Mouse (Mus musculus) midbrain, postnatal 0 days (tissue): Measurements from ENCODE around the gene Il34. TPM values are rescaled to one million over a fixed set of nuclear protein-coding genes. Genes with fewer than 3 reads are reported as not detected.

Source experiments
- ATAC-seq: fragments of 200-750 bp; cut with Nextera tagmentation; 2 replicates; pipeline ENCODE4 v1.8.0; 2017; ENCODE audit warnings: moderate number of reproducible peaks, mild to moderate bottlenecking, moderate TSS enrichment, moderate library complexity; ENCODE audit not compliant: low FRiP score
- DNase-seq: peaks from one replicate; pipeline ENCODE4 v3.0.0-alpha.2; 2015; ENCODE audit warnings: low spot score
- H3K27ac ChIP-seq: fragments of 300-500 bp; sonication (generic); 2 replicates; pipeline ENCODE4 v1.5.1; 2014; ENCODE audit warnings: low read depth, mild to moderate bottlenecking, low read length, mixed read lengths
- H3K27me3 ChIP-seq: fragments of 300-500 bp; sonication (generic); 2 replicates; pipeline ENCODE4 v1.6.1; 2014; ENCODE audit warnings: low read length, control low read depth, mixed read lengths; ENCODE audit not compliant: insufficient read depth
- H3K36me3 ChIP-seq: fragments of 300-500 bp; sonication (generic); 2 replicates; pipeline ENCODE4 v1.6.1; 2014; ENCODE audit warnings: low read length, control low read depth, mixed read lengths; ENCODE audit not compliant: insufficient read depth
- H3K4me1 ChIP-seq: fragments of 300-500 bp; sonication (generic); 2 replicates; pipeline ENCODE4 v1.6.1; 2014; ENCODE audit warnings: mild to moderate bottlenecking, control low read depth, antibody characterized with exemption, low read length, mixed read lengths; ENCODE audit not compliant: insufficient read depth
- H3K4me2 ChIP-seq: fragments of 300-500 bp; sonication (generic); 2 replicates; pipeline ENCODE4 v1.6.1; 2014; ENCODE audit warnings: low read depth, mild to moderate bottlenecking, low read length, mixed read lengths; ENCODE audit not compliant: poor library complexity, severe bottlenecking
- H3K4me3 ChIP-seq: fragments of 300-500 bp; sonication (generic); 2 replicates; pipeline ENCODE4 v1.5.1; 2014; ENCODE audit warnings: low read depth, mild to moderate bottlenecking, low read length, moderate library complexity
- H3K9ac ChIP-seq: fragments of 300-500 bp; sonication (generic); replicated peaks from 2 replicates; pipeline ENCODE4 v1.6.1; 2014; ENCODE audit warnings: mild to moderate bottlenecking, low read length, moderate library complexity, mixed read lengths; ENCODE audit not compliant: poor library complexity, severe bottlenecking
- H3K9me3 ChIP-seq: fragments of 300-500 bp; sonication (generic); 2 replicates; pipeline ENCODE4 v1.6.1; 2016; ENCODE audit warnings: low read length, control low read depth
- CTCF ChIP-seq: IDR thresholded peaks from 2 replicates; pipeline ENCODE4 v1.5.1; 2016; ENCODE audit warnings: antibody characterized with exemption, mild to moderate bottlenecking
- WGBS: fragments of 180-500 bp; shearing (Covaris S2); extraction: QIAGEN DNeasy Blood & Tissue Kit; methylation state at CpG from one replicate; pipeline ENCODE4 v1.1.7; 2014; 5-methylcytosine and 5-hydroxymethylcytosine counted together
- polyA plus RNA-seq: library from polyadenylated mRNA; unstranded; fragments of >200 nt; fragmentation: Nextera tagmentation; extraction: Ambion mirVana; gene quantifications from 2 replicates; pipeline ENCODE4 v1.2.1, GENCODE M21; 2015
- total RNA-seq: library from RNA; depleted of rRNA; stranded (reverse); fragments of >200 nt; gene quantifications from 2 replicates; pipeline ENCODE4 v1.2.3, GENCODE M21; 2014

Il34 gene
- total and polyA plus RNA-seq, 2 experiments from 2014 or later = 5.8 to 9.1 TPM

DNA sequence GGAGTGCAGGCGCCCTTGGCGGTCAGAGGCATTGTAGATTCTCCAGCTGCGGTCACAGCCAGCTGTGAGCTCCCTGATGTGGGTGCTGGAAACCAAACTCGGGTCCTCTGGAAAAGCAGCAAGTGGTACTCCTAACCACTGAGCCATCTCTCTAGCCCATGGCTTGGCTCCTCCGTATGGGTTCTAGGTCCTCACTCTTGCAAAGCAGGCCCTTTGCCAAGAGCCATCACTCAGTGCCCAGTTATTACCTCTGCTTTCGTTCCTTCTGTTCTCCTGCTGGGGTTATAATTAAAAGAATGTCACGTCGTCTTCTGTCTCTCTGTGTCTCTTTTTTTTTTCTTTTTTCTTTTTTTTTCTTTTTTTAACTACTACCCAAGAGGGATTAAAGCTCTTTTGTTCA is 72.7 kb downstream of the Il34 start:
- no peaks in the 10 kb centered on the region for H3K4me1 ChIP-seq
- no peaks in the 10 kb centered on the region for H3K9me3 ChIP-seq
- 88% methylated on average over 8 of the region's 8 CpGs for WGBS
- no peaks in the 10 kb centered on the region for H3K27me3 ChIP-seq
- H3K4me2 ChIP-seq = no peak overlapping the region
- DNase-seq (no peak), ATAC-seq (no peak)
- peaks cover 71% of the 10 kb centered on the region for H3K36me3 ChIP-seq
- no peak overlapping the region for H3K27ac ChIP-seq
- no peak overlapping the region for H3K4me3 ChIP-seq
- TF ChIP-seq CTCF = no peak
- H3K9ac ChIP-seq = no peak overlapping the region

- no peak for TF ChIP-seq CTCF
- Histone ChIP-seq H3K27me3 (no peaks in the 10 kb centered on the region), H3K4me2 (no peak overlapping the region), H3K9ac (no peak overlapping the region), H3K9me3 (no peaks in the 10 kb centered on the region), H3K27ac (no peak overlapping the region), H3K36me3 (peaks cover 67% of the 10 kb centered on the region), H3K4me3 (no peak overlapping the region), H3K4me1 (no peaks in the 10 kb centered on the region)
- ATAC-seq (no peak), DNase-seq (no peak)
- 95% methylated on average over 8 of the region's 8 CpGs for WGBS
These were observed 74.3 kb downstream of the Il34 start for GRCm38 (mm10) chr8:110731346-110731859.

DNA sequence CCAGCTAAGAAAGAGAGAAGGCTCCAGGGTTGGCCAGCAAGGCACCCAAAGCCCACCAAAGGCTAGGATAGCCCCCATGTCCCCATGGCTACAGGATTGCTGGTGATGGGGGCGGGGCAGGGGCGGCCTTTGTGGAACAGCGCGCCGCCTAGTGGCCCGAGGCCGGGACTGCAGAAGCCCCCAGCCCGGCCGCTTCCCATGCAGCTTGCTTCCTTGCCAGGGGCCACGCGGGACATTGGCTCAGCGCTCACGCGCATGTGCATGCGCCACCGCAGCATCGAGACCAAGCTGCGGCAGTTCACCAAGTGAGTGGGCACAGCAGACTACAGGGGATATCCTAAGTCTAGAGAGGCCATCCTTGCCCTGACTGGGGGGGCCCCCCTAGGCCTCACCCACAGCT is 78.8 kb downstream of the Il34 start:
- peaks cover 16% of the 10 kb centered on the region for H3K4me1 ChIP-seq
- no peak overlapping the region for H3K4me2 ChIP-seq
- peaks cover 58% of the 10 kb centered on the region for H3K36me3 ChIP-seq
- no peaks in the 10 kb centered on the region for H3K9me3 ChIP-seq
- WGBS = 5% methylated on average over 18 of the region's 18 CpGs
- H3K9ac ChIP-seq = 0 out of 2 replicates have a peak overlapping the region, but pooled peaks have one; percentile 24
- no peak overlapping the region for H3K4me3 ChIP-seq
- H3K27me3 ChIP-seq = no peaks in the 10 kb centered on the region
- H3K27ac ChIP-seq = no peak overlapping the region
- peak; percentile 89 for TF ChIP-seq CTCF
- ATAC-seq (peak; percentile 33), DNase-seq (peak; percentile 84)

DNA sequence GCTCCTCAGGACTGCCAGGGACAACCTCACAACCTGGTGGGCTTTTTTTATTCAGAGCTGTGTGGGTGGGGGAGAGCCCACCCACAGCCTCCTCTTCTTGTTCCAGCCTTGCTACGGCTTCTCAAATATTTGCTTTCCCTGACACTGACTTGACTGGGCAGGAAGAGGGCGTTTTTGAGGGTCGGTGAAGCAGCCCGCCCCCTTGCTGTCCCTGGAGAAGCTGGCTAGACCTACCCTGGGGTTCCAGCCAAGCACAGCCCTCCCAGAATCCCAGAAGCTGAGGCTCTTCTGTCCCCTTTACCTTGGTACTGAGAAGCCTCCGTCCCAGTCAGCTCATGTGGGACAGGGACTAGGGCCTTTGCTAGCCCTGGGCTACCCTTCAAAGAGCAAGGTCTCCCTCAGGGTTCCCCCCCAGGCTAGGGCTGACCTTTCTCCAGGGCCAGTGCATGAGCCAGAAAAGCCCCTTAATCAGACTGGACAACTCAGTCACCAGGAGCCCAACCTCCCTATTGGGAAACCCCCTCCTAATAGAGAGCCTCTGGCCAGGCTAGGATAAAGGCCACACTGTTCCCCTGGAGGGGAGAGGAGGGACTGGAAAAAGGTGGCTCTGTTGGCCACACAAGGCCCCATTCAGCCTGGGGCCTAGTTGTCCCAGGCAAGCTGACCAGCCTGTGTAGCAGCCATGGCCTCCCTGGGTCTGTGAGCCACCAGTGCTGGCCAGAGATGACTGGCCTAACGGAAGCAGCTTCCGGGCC is 80.5 kb downstream of the Il34 start:
- no peak; the same call in 1 of the 2 replicates for TF ChIP-seq CTCF
- peak overlapping the region; percentile 39; the same call in 1 of the 2 replicates for H3K9ac ChIP-seq
- peaks cover 42% of the 10 kb centered on the region for H3K36me3 ChIP-seq
- DNase-seq = peak; percentile 75
- H3K4me1 ChIP-seq = peaks cover 22% of the 10 kb centered on the region
- peak; percentile 14; the same call in 1 of the 2 replicates for ATAC-seq
- H3K27me3 ChIP-seq = no peaks in the 10 kb centered on the region
- no peaks in the 10 kb centered on the region for H3K9me3 ChIP-seq
- WGBS = 38% methylated on average over 7 of the region's 7 CpGs
- H3K4me2 ChIP-seq = peak overlapping the region; percentile 88
- peak overlapping the region; percentile 74 for H3K27ac ChIP-seq
- no peak overlapping the region for H3K4me3 ChIP-seq

GRCm38 (mm10) chr8:110724493-110724892 is 81.2 kb downstream of the Il34 start:
- DNase-seq = no peak
- Histone ChIP-seq H3K27ac (peak overlapping the region; percentile 74), H3K9ac (peak overlapping the region; percentile 39), H3K4me2 (peak overlapping the region; percentile 88), H3K9me3 (no peaks in the 10 kb centered on the region), H3K4me3 (no peak overlapping the region), H3K27me3 (no peaks in the 10 kb centered on the region), H3K36me3 (peaks cover 34% of the 10 kb centered on the region), H3K4me1 (peaks cover 30% of the 10 kb centered on the region)
- TF ChIP-seq CTCF = no peak; the same call in 1 of the 2 replicates
- no peak for ATAC-seq
- 75% methylated on average over 3 of the region's 3 CpGs for WGBS

- DNase-seq = peak; percentile 26
- H3K4me2 ChIP-seq = peak overlapping the region; percentile 88
- peaks cover 44% of the 10 kb centered on the region for H3K4me1 ChIP-seq
- peak overlapping the region; percentile 95 for H3K27ac ChIP-seq
- 29% methylated on average over 11 of the region's 11 CpGs for WGBS
- H3K4me3 ChIP-seq = peak overlapping the region; percentile 85
- no peaks in the 10 kb centered on the region for H3K9me3 ChIP-seq
- no peaks in the 10 kb centered on the region for H3K27me3 ChIP-seq
- peak overlapping the region; percentile 99 for H3K9ac ChIP-seq
- ATAC-seq = no peak
- peaks cover 15% of the 10 kb centered on the region for H3K36me3 ChIP-seq
- TF ChIP-seq CTCF = 0 out of 2 replicates have a peak, but pooled peaks have one; percentile 8
These were observed 83.2 kb downstream of the Il34 start for GRCm38 (mm10) chr8:110722414-110723011.
